Mouse (Mus musculus) layer of hippocampus, adult 18-20 months (tissue): ENCODE results near the gene Aunip. TPM values are rescaled to one million over a fixed set of nuclear protein-coding genes. Genes with fewer than 3 reads are reported as not detected.

ENCODE experiments used
- DNase-seq, 2 experiments: peaks; one replicate each; pipeline ENCODE4 v3.0.0; 2022; ENCODE audit warnings: low spot score in 2 of 2
- total RNA-seq, 2 experiments: library from RNA; stranded (reverse); gene quantifications; 2 replicates each; pipeline ENCODE4 v1.2.3; 2021

Gene Aunip
- total RNA-seq, 2 experiments from 2014 or later = 0.36 to 0.57 TPM

- DNase-seq = no peak
These were observed 39.1 kb downstream of the Aunip start for GRCm38 (mm10) chr4:134549899-134550298.

GRCm38 (mm10) chr4:134551494-134552316 is 40.9 kb downstream of the Aunip start, which contains the start of gene Selenon:
Gene Selenon, minus strand, starts transcription at chr4:134552166.
- DNase-seq = no peak

DNA sequence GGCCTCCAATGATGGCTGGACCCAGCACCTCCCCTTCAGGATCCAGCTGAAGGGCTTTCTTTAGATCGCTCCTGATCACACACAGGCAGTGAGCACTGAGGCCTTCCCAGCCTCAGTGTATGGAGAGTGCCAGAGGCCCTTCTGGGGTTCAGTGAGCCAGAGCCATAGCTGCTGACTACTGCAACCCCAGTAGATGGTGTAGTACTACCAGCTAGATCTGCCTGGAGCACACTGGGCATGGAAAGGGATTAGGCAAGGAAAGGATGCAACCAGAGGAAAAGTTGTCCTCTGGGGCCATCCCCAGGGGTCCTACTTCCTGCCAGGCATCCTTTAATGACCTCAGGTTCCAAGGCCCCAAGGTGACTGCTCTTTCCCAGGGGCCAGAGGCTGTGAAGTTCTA is 42.8 kb downstream of the Aunip start:
- DNase-seq = no peak

DNA sequence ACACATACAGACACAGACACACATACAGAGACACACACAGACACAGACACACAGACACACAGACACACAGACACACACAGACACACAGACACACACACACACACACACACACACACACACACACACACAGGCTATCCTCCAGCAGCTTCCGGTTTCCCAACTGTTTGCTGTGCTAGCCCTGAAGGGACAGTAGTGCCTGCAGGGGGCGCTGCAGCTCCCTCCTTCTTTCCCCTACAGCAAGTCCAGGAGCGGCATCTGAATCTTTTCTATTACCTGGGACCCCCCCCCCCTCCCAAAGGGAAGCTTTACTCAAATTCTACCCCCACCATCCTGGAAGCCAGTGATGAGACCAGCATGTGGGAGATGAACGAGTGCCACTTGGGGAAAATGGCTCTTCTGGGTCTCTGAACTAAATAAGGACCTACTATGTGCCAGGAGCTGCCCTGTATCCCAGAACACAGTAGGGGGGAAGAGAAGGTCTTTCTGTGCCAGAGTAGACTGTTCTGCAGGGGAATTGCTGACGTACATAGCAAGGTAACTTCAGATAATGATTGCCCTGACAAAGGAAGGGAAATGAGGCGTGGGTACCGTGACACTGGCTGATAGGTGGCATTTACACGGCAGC is 45.3 kb downstream of the Aunip start:
- DNase-seq = no peak

DNA sequence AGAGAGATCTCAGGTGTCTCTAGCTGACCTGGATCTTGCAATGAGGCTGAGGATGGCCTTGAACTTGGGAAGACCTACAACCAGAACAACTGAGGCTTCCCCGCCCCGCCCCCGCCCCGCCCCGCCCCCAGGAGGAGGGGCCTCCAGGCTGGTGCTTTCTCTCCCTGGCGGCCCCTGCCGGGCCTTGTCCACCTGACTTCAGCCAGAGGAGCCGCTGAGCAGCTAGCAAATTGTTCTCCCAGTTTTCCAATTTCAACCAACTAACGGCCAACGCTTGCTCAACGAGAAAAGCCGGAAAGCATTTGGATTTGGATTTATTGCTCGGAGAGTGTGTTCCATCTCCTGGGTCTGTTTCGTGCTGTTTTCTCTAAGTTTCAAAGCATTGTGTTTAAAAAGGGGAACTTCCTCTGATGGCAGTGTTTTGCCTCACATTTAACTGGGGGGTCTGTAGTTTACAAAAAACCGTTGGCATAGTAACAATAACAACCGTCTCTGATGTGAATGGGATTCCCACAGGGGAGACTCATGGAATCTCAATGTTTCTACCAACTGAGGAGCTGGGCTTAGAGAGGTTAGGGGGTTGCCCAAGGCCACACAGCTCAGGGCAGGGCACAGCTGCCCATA is 46.9 kb downstream of the Aunip start:
- DNase-seq = no peak

DNA sequence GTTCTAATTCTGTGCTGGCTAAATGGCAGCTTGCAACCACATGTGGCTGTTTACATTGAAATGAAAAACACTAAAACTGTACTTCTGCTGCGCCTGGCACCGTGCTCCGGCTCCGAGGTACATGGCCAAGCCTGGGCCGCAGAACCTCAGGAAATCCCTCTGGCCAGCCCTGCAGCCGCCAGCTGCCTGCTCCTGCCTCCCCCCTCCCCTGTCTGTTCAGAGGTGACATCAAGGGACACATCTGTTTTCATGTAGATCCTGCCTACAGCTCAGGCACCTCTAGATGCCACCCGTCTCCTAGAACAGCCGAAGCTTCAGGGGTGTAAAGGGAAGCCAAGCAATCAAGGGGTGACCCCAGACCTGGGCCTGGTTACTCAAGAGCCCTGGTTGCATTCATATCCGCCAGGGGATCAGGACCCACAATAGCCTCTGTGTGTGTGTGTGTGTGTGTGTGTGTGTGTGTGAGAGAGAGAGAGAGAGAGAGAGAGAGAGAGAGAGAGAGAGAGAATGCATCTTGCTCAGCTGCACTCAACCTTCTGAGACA is 47.8 kb downstream of the Aunip start:
- no peak for DNase-seq

GRCm38 (mm10) chr4:134559154-134559553 is 48.4 kb downstream of the Aunip start:
- no peak for DNase-seq

DNA sequence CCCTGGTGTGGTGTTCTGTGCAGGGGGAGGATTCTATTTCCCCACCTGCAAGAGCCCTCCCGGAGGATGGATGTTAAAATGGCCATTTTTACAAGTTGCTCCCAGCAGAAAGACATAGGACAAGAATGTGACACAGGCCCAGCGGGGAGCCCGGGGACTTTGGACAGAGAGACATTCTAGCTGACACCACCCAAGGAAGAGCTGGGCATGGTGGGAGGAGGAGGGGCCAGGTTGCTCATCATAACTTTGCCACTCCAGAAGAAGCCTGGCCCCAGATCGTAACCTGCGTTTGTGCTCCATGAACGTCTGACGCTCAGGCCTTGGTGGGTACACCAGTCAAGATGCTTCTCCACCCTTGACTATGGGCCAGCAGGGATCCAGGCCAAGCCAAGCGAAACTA is 49.9 kb downstream of the Aunip start:
- DNase-seq = no peak

- no peak for DNase-seq
These were observed 51.2 kb downstream of the Aunip start for GRCm38 (mm10) chr4:134562014-134562413.

- DNase-seq = no peak
These were observed 52.8 kb downstream of the Aunip start for GRCm38 (mm10) chr4:134563624-134564023.

DNA sequence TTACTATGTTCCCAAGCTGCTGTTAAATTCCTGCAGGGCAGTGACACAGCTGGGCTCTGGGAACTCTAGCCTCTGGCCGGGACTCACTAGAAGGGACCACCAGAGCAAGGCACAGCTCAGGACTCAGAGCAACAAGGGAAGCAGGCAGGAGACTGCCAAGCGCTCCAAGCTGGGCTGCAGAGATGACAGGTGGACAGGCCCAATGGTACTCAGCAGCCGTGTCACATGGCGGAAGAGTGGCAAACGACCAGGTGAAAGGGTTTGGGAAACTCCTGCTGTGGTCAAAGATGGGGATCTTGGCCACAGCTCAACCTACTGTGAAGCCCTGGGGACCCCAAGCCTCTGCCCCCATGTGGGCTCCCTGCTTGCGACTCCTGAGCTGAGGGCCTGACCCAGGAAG is 53.3 kb downstream of the Aunip start:
- no peak for DNase-seq

- DNase-seq = no peak
These were observed 56.8 kb downstream of the Aunip start for GRCm38 (mm10) chr4:134567377-134568226.

- DNase-seq = no peak
These were observed 58.4 kb downstream of the Aunip start for GRCm38 (mm10) chr4:134569205-134569604.

- no peak for DNase-seq
These were observed 59.0 kb downstream of the Aunip start for GRCm38 (mm10) chr4:134569831-134570230.

DNA sequence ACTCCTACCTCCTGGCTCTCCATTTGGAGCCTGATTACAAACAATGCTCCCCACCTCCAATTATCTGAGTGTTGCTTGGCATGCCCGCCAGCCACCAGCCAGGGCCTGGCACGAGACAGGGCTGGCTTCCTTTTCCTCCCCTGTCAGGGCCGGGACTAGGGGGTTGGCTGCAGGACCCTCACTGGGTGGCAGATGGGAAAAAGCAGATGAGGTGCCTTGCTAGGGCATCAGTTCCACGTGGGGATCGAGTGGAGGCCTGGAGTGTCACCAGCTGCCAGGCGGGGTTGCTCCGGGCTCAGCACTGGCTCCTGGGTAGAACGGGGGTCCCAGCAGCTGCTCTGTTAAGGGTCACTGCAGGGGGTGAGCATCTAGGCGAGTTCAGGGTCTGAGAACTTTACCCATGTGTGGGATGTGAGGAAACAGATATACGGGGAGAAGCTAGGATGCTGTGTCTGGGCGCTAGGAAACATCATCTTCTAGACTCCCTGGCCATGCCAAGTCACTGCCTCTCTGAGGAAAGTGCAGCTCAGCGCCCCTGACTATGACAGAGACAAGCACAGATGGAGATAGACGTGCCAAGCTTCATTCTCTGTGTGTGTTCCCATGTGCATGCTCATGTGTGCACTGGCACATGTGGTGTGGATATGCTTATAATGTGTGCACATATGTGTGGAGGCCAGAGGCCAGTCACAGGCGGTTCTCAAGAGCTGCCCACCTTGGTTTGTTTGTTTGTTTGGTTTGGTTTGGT is 60.1 kb downstream of the Aunip start:
- no peak for DNase-seq

DNA sequence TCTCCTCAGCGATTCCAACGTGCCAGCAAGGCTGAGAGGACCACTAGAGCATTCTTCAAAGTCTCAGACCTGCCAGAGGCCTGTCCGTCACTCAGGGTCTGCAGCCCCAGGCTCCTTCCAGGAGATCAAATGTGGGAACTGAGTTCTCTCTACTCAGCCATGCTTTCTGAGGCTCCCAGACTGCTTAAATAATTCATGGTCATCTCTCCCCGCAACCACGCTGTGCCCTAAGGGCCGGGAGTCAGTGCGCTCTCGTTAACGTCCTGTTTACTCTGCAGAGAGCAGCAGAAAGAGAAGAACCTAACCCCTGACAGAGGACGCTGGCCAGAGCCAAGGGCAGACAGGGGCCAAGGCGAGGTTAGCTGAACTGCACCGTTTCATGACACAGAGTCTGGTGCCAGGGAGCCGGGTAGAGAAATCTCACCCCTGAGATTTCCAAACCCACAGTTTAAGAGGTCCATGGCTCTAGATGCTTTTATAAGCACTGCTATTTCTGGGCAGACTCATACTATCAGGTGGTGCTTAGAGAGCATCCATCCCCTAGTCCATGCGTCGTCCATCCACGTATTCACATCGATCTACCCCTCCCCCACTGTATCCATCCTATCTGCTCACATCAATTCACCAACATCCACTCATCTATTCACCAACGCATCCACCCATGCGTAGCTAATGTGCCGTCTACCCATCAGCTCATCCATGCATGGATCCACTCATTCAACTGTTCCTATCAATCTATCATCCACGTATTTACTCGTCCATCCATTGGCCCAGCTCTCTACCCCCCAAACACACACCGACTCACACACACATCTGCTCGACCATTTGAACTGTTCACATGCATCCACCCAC is 61.9 kb downstream of the Aunip start:
- DNase-seq = no peak
